Mouse (Mus musculus) stomach, embryonic 14.5 days (tissue): ENCODE measurements around the gene Mapk8. TPM values are rescaled to one million over a fixed set of nuclear protein-coding genes. Genes with fewer than 3 reads are reported as not detected.

Source experiments
- ATAC-seq: fragments of 200-750 bp; cut with Nextera tagmentation; 2 replicates; pipeline ENCODE4 v1.8.0; 2017; ENCODE audit warnings: low read depth, moderate TSS enrichment; ENCODE audit not compliant: insufficient number of reproducible peaks, insufficient read depth, low FRiP score
- H3K27ac ChIP-seq: fragments of 300-500 bp; sonication (generic); 2 replicates; pipeline ENCODE4 v1.5.1; 2014; ENCODE audit warnings: mild to moderate bottlenecking, low read length, moderate library complexity, mixed read lengths
- H3K27me3 ChIP-seq: fragments of 300-500 bp; sonication (generic); 2 replicates; pipeline ENCODE4 v1.6.1; 2014; ENCODE audit warnings: low read length, control low read depth, mixed read lengths; ENCODE audit not compliant: control insufficient read depth, insufficient read depth
- H3K36me3 ChIP-seq: fragments of 300-500 bp; sonication (generic); 2 replicates; pipeline ENCODE4 v1.6.1; 2014; ENCODE audit warnings: mild to moderate bottlenecking, control low read depth, low read length, moderate library complexity, mixed read lengths; ENCODE audit not compliant: control insufficient read depth, insufficient read depth
- H3K4me1 ChIP-seq: fragments of 300-500 bp; sonication (generic); 2 replicates; pipeline ENCODE4 v1.6.1; 2014; ENCODE audit warnings: low read length, control low read depth, mixed read lengths; ENCODE audit not compliant: control insufficient read depth, insufficient read depth
- H3K4me2 ChIP-seq: fragments of 300-500 bp; sonication (generic); replicated peaks from 2 replicates; pipeline ENCODE4 v1.6.1; 2014; ENCODE audit warnings: low read depth, low read length, control low read depth
- H3K4me3 ChIP-seq: fragments of 300-500 bp; sonication (generic); 2 replicates; pipeline ENCODE4 v1.5.1; 2014; ENCODE audit warnings: low read depth, low read length, control low read depth
- H3K9ac ChIP-seq: fragments of 300-500 bp; sonication (generic); replicated peaks from 2 replicates; pipeline ENCODE4 v1.6.1; 2014; ENCODE audit warnings: low read depth, mild to moderate bottlenecking, control low read depth, low read length, moderate library complexity, mixed read lengths
- H3K9me3 ChIP-seq: fragments of 300-500 bp; sonication (generic); 2 replicates; pipeline ENCODE4 v1.6.1; 2016; ENCODE audit warnings: low read depth, low read length, control low read depth; ENCODE audit not compliant: control insufficient read depth
- WGBS: fragments of 180-500 bp; shearing (Covaris S2); extraction: QIAGEN DNeasy Blood & Tissue Kit; methylation state at CpG from one replicate; pipeline ENCODE4 v1.1.7; 2014; 5-methylcytosine and 5-hydroxymethylcytosine counted together
- polyA plus RNA-seq: library from polyadenylated mRNA; unstranded; fragments of >200 nt; fragmentation: Nextera tagmentation; extraction: Ambion mirVana; gene quantifications from 2 replicates; pipeline ENCODE4 v1.2.1, GENCODE M21; 2014

Mapk8 gene
- polyA plus RNA-seq, 1 experiment from 2014 or later: 24.2 TPM

DNA sequence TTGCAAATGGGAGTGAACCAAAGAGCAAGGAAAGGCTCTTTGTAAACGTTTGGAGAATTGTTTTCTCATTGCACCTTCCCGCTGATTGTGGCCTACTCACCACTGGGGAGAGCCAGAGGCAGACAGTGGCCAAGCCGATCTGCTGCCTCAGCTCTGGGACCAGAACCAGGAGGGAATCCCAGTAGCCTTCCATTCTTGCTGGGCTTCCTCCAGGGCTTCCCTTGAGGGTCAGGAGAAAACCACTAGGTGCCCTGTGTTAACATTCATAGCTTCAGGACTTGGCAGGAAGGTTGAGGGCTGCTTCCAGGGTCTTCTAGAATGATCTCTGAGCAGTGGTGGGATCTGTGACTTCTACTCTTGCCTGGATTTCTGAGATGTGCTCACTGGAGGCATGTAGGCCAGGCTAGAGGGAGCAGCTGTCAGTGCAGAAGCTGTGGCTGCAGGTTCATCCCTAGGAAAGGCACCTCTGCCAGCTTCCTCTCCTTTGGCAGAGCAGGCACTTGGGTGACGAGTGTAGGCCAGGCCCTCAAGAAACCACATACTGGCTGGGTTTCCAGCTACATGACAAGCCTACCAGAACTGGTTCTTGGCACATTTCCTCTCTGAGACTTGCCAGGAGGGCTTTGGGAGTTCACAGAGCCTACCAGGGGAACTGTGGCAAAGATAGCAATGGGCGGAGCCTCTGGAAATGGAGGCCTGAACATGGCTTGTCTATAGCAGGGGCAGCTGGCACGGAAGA is 94.8 kb downstream of the Mapk8 start:
- Histone ChIP-seq H3K4me2 (no peak overlapping the region), H3K4me1 (peaks cover 5% of the 10 kb centered on the region; the same call in 1 of the 2 replicates)

DNA sequence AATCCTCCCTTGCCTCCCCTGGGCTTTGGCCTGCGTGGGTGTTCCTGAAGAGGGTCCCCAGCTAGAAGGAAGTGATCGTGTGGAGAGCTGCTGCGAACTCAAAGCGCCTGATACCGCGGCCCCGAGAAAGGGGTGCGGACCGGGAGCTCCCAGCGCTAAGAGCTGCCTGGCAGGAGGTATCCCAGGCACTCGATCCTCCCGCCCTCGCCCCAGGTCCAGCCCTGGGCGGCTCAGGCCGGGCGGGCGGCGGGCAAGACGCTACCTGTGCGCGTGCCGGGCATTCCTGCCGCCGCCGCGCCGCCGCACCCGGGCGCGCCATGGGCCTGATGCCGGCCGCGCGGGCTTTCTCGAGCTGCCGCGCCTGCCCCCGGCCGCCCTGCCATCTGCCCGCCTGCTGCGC is 95.9 kb downstream of the Mapk8 start:
- ATAC-seq: peak; percentile 38; the same call in 1 of the 2 replicates
- H3K4me3 ChIP-seq: peak overlapping the region; percentile 33
- H3K27ac ChIP-seq: no peak overlapping the region
- peak overlapping the region; percentile 86 for H3K4me2 ChIP-seq
- no peaks in the 10 kb centered on the region for H3K36me3 ChIP-seq
- peaks cover 5% of the 10 kb centered on the region; the same call in 1 of the 2 replicates for H3K4me1 ChIP-seq
- H3K27me3 ChIP-seq: peaks cover 9% of the 10 kb centered on the region
- H3K9ac ChIP-seq: peak overlapping the region; percentile 32; the same call in 1 of the 2 replicates
- no peaks in the 10 kb centered on the region for H3K9me3 ChIP-seq
- WGBS: 1% methylated on average over 40 of the region's 42 CpGs

More for the DNA sequence above, 94.8 kb downstream of the Mapk8 start:
- Histone ChIP-seq H3K9ac (no peak overlapping the region), H3K27ac (no peak overlapping the region), H3K27me3 (peaks cover 9% of the 10 kb centered on the region), H3K9me3 (no peaks in the 10 kb centered on the region), H3K36me3 (no peaks in the 10 kb centered on the region), H3K4me3 (no peak overlapping the region)
- 74% methylated on average over 6 of the region's 6 CpGs for WGBS
- no peak for ATAC-seq

DNA sequence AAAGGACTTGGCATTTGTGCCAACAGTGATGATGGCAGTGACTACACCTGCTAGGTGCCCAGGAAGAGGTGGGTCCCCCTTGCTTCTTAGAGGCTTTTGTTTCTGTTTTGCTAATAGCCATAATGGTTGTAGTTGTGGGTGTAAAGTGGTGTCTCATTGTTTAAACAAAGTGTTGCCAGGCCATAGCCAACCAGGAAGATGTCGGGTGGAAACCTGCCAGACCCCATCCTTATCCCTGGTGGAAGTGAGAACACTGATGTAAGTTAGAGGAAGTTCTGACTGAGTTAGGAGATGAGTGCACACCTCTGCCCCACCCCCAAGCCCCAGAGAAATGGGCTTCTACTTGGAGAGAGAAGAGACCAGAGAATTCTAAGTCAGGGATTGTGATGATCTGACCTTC is 98.8 kb downstream of the Mapk8 start:
- no peak overlapping the region for H3K9ac ChIP-seq
- no peak for ATAC-seq
- H3K27ac ChIP-seq: no peak overlapping the region
- no peak overlapping the region for H3K4me2 ChIP-seq
- H3K4me1 ChIP-seq: 0 out of 2 replicates have a peak, but pooled peaks cover 3% of the 10 kb centered on the region
- H3K36me3 ChIP-seq: no peaks in the 10 kb centered on the region
- WGBS: 58% methylated on average over 1 of the region's 1 CpGs
- no peaks in the 10 kb centered on the region for H3K9me3 ChIP-seq
- H3K27me3 ChIP-seq: peaks cover 9% of the 10 kb centered on the region
- no peak overlapping the region for H3K4me3 ChIP-seq

DNA sequence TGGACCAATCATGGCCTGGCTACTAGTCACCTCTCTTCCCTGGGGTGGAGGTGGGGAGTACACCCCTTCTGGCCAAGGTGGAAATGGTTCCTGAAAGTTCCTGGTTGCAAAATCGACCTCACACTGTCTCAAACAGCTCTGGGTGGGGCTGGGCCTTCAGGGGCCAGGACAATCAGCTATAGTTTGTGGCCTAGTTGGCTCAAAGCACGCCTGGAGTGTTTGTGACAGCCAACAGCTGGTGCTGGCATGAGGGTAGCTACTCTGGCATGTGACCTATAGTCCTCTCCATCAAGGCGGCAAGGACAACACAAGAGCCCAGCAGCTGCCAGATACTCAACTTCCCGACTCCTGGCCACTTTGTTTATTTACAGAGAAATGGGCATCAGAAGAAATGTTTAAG is 99.2 kb downstream of the Mapk8 start:
- peaks cover 9% of the 10 kb centered on the region for H3K27me3 ChIP-seq
- no peak for ATAC-seq

DNA sequence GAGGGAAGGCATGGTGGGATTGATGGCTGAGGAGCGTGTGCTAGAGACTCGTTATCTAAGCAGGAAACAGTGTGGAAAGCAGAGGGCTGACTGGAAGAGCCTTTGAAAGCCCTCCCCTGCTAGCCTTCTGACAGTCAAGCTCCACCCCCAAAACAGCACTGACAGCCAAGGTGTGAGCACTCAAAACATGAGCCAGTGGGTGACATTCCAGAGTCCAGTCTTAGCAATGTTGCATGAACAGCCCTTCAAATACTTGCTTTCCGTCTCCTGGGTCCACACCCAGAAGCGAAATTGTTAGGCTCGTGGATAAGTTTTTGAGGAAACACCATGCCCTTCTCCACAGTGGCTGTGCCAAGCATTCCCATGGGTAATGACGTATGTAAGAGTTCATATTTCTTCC is 100.4 kb downstream of the Mapk8 start:
- H3K4me3 ChIP-seq: no peak overlapping the region
- no peak overlapping the region for H3K9ac ChIP-seq
- 0 out of 2 replicates have a peak, but pooled peaks cover 3% of the 10 kb centered on the region for H3K4me1 ChIP-seq
- H3K9me3 ChIP-seq: no peaks in the 10 kb centered on the region
- no peak overlapping the region for H3K4me2 ChIP-seq
- peaks cover 5% of the 10 kb centered on the region; the same call in 1 of the 2 replicates for H3K27me3 ChIP-seq
- 66% methylated on average over 6 of the region's 6 CpGs for WGBS
- no peak overlapping the region for H3K27ac ChIP-seq
- H3K36me3 ChIP-seq: no peaks in the 10 kb centered on the region
- ATAC-seq: no peak

More for the DNA sequence above, 99.2 kb downstream of the Mapk8 start:
- H3K36me3 ChIP-seq: no peaks in the 10 kb centered on the region
- no peak overlapping the region for H3K27ac ChIP-seq
- no peak overlapping the region for H3K4me2 ChIP-seq
- H3K4me1 ChIP-seq: 0 out of 2 replicates have a peak, but pooled peaks cover 3% of the 10 kb centered on the region
- WGBS: 52% methylated on average over 4 of the region's 4 CpGs
- no peaks in the 10 kb centered on the region for H3K9me3 ChIP-seq
- no peak overlapping the region for H3K9ac ChIP-seq
- no peak overlapping the region for H3K4me3 ChIP-seq

DNA sequence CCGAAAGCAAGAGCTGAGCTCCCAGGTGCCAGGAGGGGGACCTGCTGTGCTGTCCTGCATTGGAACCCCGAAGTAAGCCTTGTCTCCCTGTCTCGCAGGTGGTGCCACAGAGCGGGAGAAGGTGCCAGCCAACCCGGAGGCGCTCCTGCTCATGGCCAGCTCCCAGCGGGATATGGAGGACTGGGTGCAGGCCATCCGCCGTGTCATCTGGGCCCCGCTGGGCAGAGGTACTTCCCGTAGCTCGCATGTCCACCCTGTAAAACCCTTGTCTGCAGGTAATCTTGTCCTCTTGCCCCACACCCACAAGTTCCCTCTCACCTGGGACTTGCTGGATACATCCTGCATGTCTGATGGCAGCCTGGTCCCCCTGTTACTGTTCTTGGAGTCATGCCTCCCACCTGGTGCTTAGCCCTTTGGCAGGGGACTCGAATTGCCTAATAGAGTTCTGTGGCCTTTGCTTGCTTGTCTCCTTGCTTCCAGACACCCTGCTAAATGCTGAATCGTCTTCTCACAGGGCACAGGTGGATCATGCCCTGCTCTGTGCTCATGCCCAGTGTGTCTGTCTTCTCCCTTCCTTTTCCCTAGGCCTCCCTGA is 103.7 kb downstream of the Mapk8 start:
- Histone ChIP-seq H3K9ac (no peak overlapping the region), H3K27ac (no peak overlapping the region), H3K9me3 (no peaks in the 10 kb centered on the region), H3K27me3 (no peaks in the 10 kb centered on the region), H3K4me2 (no peak overlapping the region), H3K36me3 (no peaks in the 10 kb centered on the region), H3K4me3 (no peak overlapping the region), H3K4me1 (no peaks in the 10 kb centered on the region)
- no peak for ATAC-seq
- 89% methylated on average over 14 of the region's 14 CpGs for WGBS

DNA sequence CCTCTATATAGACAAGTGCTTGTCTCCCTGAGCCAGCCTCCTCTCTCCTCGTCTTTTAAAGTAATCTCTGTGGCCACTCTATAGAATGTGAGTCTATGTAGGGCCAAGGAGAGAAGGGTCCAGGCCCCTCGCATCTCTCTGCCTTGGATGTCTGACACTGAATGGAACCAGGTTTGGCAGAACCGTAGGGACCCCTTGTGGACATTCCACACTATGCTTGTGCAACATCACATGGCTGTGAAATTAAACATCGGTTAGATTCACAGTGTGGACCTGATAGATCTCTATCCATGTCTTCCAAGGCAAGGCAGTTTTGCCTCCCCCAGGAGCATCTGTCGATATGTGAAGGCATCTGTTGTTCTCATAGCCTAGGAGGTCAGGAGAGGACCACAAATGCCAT is 108.3 kb downstream of the Mapk8 start:
- no peak overlapping the region for H3K4me2 ChIP-seq
- WGBS: 67% methylated on average over 5 of the region's 5 CpGs

DNA sequence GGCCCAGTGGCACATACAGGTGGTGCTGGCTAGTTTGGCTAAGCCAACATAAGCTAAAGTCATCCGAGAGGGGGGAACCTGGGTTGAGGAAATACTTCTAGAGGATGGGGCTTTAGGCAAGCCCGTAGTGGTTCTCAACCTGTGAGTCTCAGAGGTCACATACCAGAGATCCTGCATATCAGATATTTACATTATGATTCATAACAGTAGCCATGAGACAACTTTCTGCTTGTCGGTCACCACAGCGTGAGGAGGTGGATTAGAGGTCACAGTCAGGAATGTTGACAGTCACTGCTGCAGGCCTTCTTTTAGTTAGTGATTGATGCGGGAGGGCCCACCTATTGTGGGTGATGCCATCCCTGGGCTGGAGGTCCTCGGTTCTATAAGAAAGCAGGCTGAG is 111.2 kb downstream of the Mapk8 start:
- H3K27me3 ChIP-seq: no peaks in the 10 kb centered on the region
- no peak overlapping the region for H3K4me2 ChIP-seq
- 34% methylated on average over 6 of the region's 6 CpGs for WGBS
- H3K4me1 ChIP-seq: peaks cover 4% of the 10 kb centered on the region; the same call in 1 of the 2 replicates
- H3K4me3 ChIP-seq: no peak overlapping the region
- H3K9ac ChIP-seq: no peak overlapping the region
- no peak overlapping the region for H3K27ac ChIP-seq
- H3K36me3 ChIP-seq: no peaks in the 10 kb centered on the region
- ATAC-seq: no peak
- no peaks in the 10 kb centered on the region for H3K9me3 ChIP-seq

More for the DNA sequence above, 108.3 kb downstream of the Mapk8 start:
- Histone ChIP-seq H3K4me1 (no peaks in the 10 kb centered on the region), H3K27me3 (no peaks in the 10 kb centered on the region), H3K4me3 (no peak overlapping the region), H3K36me3 (no peaks in the 10 kb centered on the region), H3K27ac (no peak overlapping the region), H3K9me3 (no peaks in the 10 kb centered on the region), H3K9ac (no peak overlapping the region)
- ATAC-seq: no peak
